Mouse (Mus musculus) midbrain, embryonic 11.5 days (tissue): Measurements from ENCODE around the gene Cpsf7. TPM values are rescaled to one million over a fixed set of nuclear protein-coding genes. Genes with fewer than 3 reads are reported as not detected.
A peak's percentile ranks its signal among the peaks of the same experiment; 100 is the strongest.
"Not testable (repeated sequence)": the region's sequence is repeated elsewhere in the genome, so short reads cannot be mapped to it uniquely, and the experiment has no call there.

Experiments used
- ATAC-seq: fragments of 200-750 bp; cut with Nextera tagmentation; 2 replicates; pipeline ENCODE4 v1.8.0; 2017; ENCODE audit warnings: moderate TSS enrichment, moderate library complexity; ENCODE audit not compliant: low FRiP score
- DNase-seq: peaks from one replicate; pipeline ENCODE4 v3.0.0; 2015; ENCODE audit warnings: low spot score; ENCODE audit errors: missing footprints
- H3K27ac ChIP-seq: fragments of 300-500 bp; sonication (generic); 2 replicates; pipeline ENCODE4 v1.5.1; 2014; ENCODE audit warnings: low read depth, low read length
- H3K27me3 ChIP-seq: fragments of 300-500 bp; sonication (generic); 2 replicates; pipeline ENCODE4 v1.6.1; 2014; ENCODE audit warnings: mild to moderate bottlenecking, low read length, moderate library complexity, mixed read lengths; ENCODE audit not compliant: control insufficient read depth, insufficient read depth
- H3K36me3 ChIP-seq: fragments of 300-500 bp; sonication (generic); 2 replicates; pipeline ENCODE4 v1.6.1; 2014; ENCODE audit warnings: mild to moderate bottlenecking, low read length, moderate library complexity, mixed read lengths; ENCODE audit not compliant: control insufficient read depth, insufficient read depth
- H3K4me1 ChIP-seq: fragments of 300-500 bp; sonication (generic); 2 replicates; pipeline ENCODE4 v1.6.1; 2014; ENCODE audit warnings: low read length; ENCODE audit not compliant: control insufficient read depth, insufficient read depth
- H3K4me2 ChIP-seq: fragments of 300-500 bp; sonication (generic); 2 replicates; pipeline ENCODE4 v1.6.1; 2014; ENCODE audit warnings: mild to moderate bottlenecking, moderate library complexity
- H3K4me3 ChIP-seq: fragments of 300-500 bp; sonication (generic); 2 replicates; pipeline ENCODE4 v1.5.1; 2014; ENCODE audit warnings: low read depth, low read length
- H3K9ac ChIP-seq: fragments of 300-500 bp; sonication (generic); 2 replicates; pipeline ENCODE4 v1.6.1; 2014; ENCODE audit warnings: low read length
- H3K9me3 ChIP-seq: fragments of 300-500 bp; sonication (generic); 2 replicates; pipeline ENCODE4 v1.6.1; 2016; ENCODE audit warnings: low read length; ENCODE audit not compliant: control insufficient read depth
- WGBS: fragments of 180-500 bp; shearing (Covaris S2); extraction: QIAGEN DNeasy Blood & Tissue Kit; methylation state at CpG from one replicate; pipeline ENCODE4 v1.1.7; 2014; 5-methylcytosine and 5-hydroxymethylcytosine counted together
- polyA plus RNA-seq: library from polyadenylated mRNA; unstranded; fragments of >200 nt; fragmentation: Nextera tagmentation; extraction: Ambion mirVana; gene quantifications from 2 replicates; pipeline ENCODE4 v1.2.1, GENCODE M21; 2014

Cpsf7 gene
- polyA plus RNA-seq, 1 experiment from 2014 or later: 70.4 TPM

GRCm38 (mm10) chr19:10555624-10556510, 30.8 kb downstream of the Cpsf7 start, which contains the start of gene Tmem216:
Tmem216 (minus strand) TSS chr19:10556238.
- WGBS: 3% methylated on average over 43 of the region's 43 CpGs
- Histone ChIP-seq H3K27me3 (no peaks in the 10 kb centered on the region), H3K9ac (peak within 1 kb of the TSS; percentile 72), H3K4me3 (peak within 1 kb of the TSS; percentile 63), H3K36me3 (peaks cover 2% of the 10 kb centered on the region; the same call in 1 of the 2 replicates), H3K4me2 (peak within 1 kb of the TSS; percentile 63), H3K4me1 (peaks cover 11% of the 10 kb centered on the region), H3K27ac (peak within 1 kb of the TSS; percentile 45; the same call in 1 of the 2 replicates), H3K9me3 (no peaks in the 10 kb centered on the region)
- DNase-seq (peak; percentile 97), ATAC-seq (peak; percentile 98)

- ATAC-seq (no peak), DNase-seq (peak; percentile 80)
- WGBS: 77% methylated on average over 2 of the region's 2 CpGs
- Histone ChIP-seq H3K4me3 (no peak overlapping the region), H3K36me3 (no peaks in the 10 kb centered on the region; the same call in 1 of the 2 replicates), H3K4me1 (peaks cover 11% of the 10 kb centered on the region), H3K27me3 (no peaks in the 10 kb centered on the region), H3K9ac (no peak overlapping the region), H3K9me3 (no peaks in the 10 kb centered on the region), H3K4me2 (no peak overlapping the region), H3K27ac (no peak overlapping the region)
These were observed 31.9 kb downstream of the Cpsf7 start for GRCm38 (mm10) chr19:10557001-10557400.

GRCm38 (mm10) chr19:10557430-10557829, 32.4 kb downstream of the Cpsf7 start:
- H3K4me3 ChIP-seq: no peak overlapping the region
- WGBS: 80% methylated on average over 2 of the region's 2 CpGs
- no peaks in the 10 kb centered on the region; the same call in 1 of the 2 replicates for H3K36me3 ChIP-seq
- no peaks in the 10 kb centered on the region for H3K9me3 ChIP-seq
- DNase-seq (peak; percentile 51), ATAC-seq (no peak)
- no peak overlapping the region for H3K4me2 ChIP-seq
- peaks cover 11% of the 10 kb centered on the region for H3K4me1 ChIP-seq
- H3K27ac ChIP-seq: no peak overlapping the region
- no peaks in the 10 kb centered on the region for H3K27me3 ChIP-seq
- H3K9ac ChIP-seq: no peak overlapping the region

GRCm38 (mm10) chr19:10557837-10558375, 32.8 kb downstream of the Cpsf7 start:
- not testable (repeated sequence) for H3K4me3 ChIP-seq, H3K9ac ChIP-seq, ATAC-seq, H3K27me3 ChIP-seq, H3K4me2 ChIP-seq, H3K27ac ChIP-seq, H3K36me3 ChIP-seq, H3K9me3 ChIP-seq
- WGBS: 77% methylated on average over 4 of the region's 4 CpGs
- peaks cover 11% of the 10 kb centered on the region for H3K4me1 ChIP-seq
- peak; percentile 69 for DNase-seq

- H3K4me2 ChIP-seq: no peak overlapping the region
- no peaks in the 10 kb centered on the region for H3K9me3 ChIP-seq
- H3K27me3 ChIP-seq: no peaks in the 10 kb centered on the region
- ATAC-seq (no peak), DNase-seq (no peak)
- peaks cover 6% of the 10 kb centered on the region for H3K4me1 ChIP-seq
- no peak overlapping the region for H3K27ac ChIP-seq
- no peak overlapping the region for H3K9ac ChIP-seq
- H3K36me3 ChIP-seq: no peaks in the 10 kb centered on the region
- 36% methylated on average over 5 of the region's 5 CpGs for WGBS
- H3K4me3 ChIP-seq: no peak overlapping the region
These were observed 35.0 kb downstream of the Cpsf7 start for GRCm38 (mm10) chr19:10560108-10560507.

- ATAC-seq: no peak
- H3K4me3 ChIP-seq: no peak overlapping the region
- H3K27me3 ChIP-seq: no peaks in the 10 kb centered on the region
- H3K9me3 ChIP-seq: no peaks in the 10 kb centered on the region
- H3K9ac ChIP-seq: no peak overlapping the region
- no peak overlapping the region for H3K27ac ChIP-seq
- no peaks in the 10 kb centered on the region for H3K36me3 ChIP-seq
- H3K4me2 ChIP-seq: no peak overlapping the region
- WGBS: 77% methylated on average over 6 of the region's 6 CpGs
- H3K4me1 ChIP-seq: no peaks in the 10 kb centered on the region
- no peak for DNase-seq
These were observed 36.7 kb downstream of the Cpsf7 start for GRCm38 (mm10) chr19:10561558-10562314.

- H3K4me1 ChIP-seq: no peaks in the 10 kb centered on the region
- WGBS: 72% methylated on average over 5 of the region's 5 CpGs
- no peaks in the 10 kb centered on the region for H3K27me3 ChIP-seq
- H3K36me3 ChIP-seq: no peaks in the 10 kb centered on the region
- no peak overlapping the region for H3K9ac ChIP-seq
- no peak overlapping the region for H3K4me3 ChIP-seq
- no peaks in the 10 kb centered on the region for H3K9me3 ChIP-seq
- H3K4me2 ChIP-seq: no peak overlapping the region
- H3K27ac ChIP-seq: no peak overlapping the region
- DNase-seq (no peak), ATAC-seq (no peak)
These were observed 37.3 kb downstream of the Cpsf7 start for GRCm38 (mm10) chr19:10562351-10562750.

GRCm38 (mm10) chr19:10564278-10564677, 39.2 kb downstream of the Cpsf7 start:
- H3K36me3 ChIP-seq: no peaks in the 10 kb centered on the region
- H3K4me1 ChIP-seq: no peaks in the 10 kb centered on the region
- ATAC-seq: no peak
- no peak overlapping the region for H3K4me3 ChIP-seq
- H3K9ac ChIP-seq: no peak overlapping the region
- WGBS: 76% methylated on average over 6 of the region's 6 CpGs
- H3K9me3 ChIP-seq: no peaks in the 10 kb centered on the region
- no peak overlapping the region for H3K27ac ChIP-seq
- no peak for DNase-seq
- no peak overlapping the region for H3K4me2 ChIP-seq
- no peaks in the 10 kb centered on the region for H3K27me3 ChIP-seq
